ENCODE assay signal across 16 mouse cellular contexts in genomic region chr7:99837358-99838071, GRCm38 (mm10). TPM values are rescaled to one million over a fixed set of nuclear protein-coding genes. Genes with fewer than 3 reads are reported as not detected.
DNase-seq lines count a peak whose midpoint lies in the region; ATAC-seq and TF ChIP-seq lines count a peak whose summit lies in the region.
"Had no signal": no experiment of that assay in that cellular context is flagged by ENCODE, and none has a peak within 500 bp of the region (broad histone marks: within the 10 kb centered on the region; RNA-seq: fewer than 3 reads in every experiment).

No protein-coding gene starts in this region.

- H3K4me3 ChIP-seq in heart, embryonic 11.5 days (ENCODE audit: low read depth, low read length): no peak overlapping the region
- no peak overlapping the region for H3K4me3 ChIP-seq in liver, adult 2 months (ENCODE audit: insufficient read depth, low read depth, low read length)
- no peak overlapping the region for H3K4me3 ChIP-seq in liver, embryonic 15.5 days (replicated peaks)
- H3K4me3 ChIP-seq in stomach, embryonic 16.5 days (replicated peaks; ENCODE audit: low read length): no peak overlapping the region
- H3K4me3 ChIP-seq in forebrain, embryonic 15.5 days: no peak overlapping the region
- H3K4me3 ChIP-seq: embryonic facial prominence, embryonic 15.5 days; forebrain, embryonic 13.5 days; midbrain, embryonic 13.5 days had no signal

- H3K27ac ChIP-seq in heart, embryonic 11.5 days (ENCODE audit: low read depth, low read length): peak overlapping the region; percentile 58; the same call in 1 of the 2 replicates
- H3K27ac ChIP-seq in liver, adult 2 months (replicated peaks; ENCODE audit: insufficient read depth, low read depth, low read length): peak overlapping the region; percentile 53
- H3K27ac ChIP-seq in liver, embryonic 15.5 days (replicated peaks): 0 out of 2 replicates have a peak overlapping the region, but pooled peaks have one; percentile 1
- peak overlapping the region; percentile 69 for H3K27ac ChIP-seq in stomach, embryonic 16.5 days (ENCODE audit: low read length)
- H3K27ac ChIP-seq in forebrain, embryonic 15.5 days (replicated peaks): no peak overlapping the region
- H3K27ac ChIP-seq: embryonic facial prominence, embryonic 15.5 days; forebrain, embryonic 13.5 days; midbrain, embryonic 13.5 days had no signal

- H3K9me3 ChIP-seq in heart, embryonic 11.5 days (replicated peaks; ENCODE audit: control insufficient read depth, low read length): no peaks in the 10 kb centered on the region
- H3K9me3 ChIP-seq in liver, embryonic 15.5 days (replicated peaks): no peaks in the 10 kb centered on the region
- H3K9me3 ChIP-seq in stomach, embryonic 16.5 days (replicated peaks; ENCODE audit: control insufficient read depth, low read length): no peaks in the 10 kb centered on the region
- no peaks in the 10 kb centered on the region for H3K9me3 ChIP-seq in forebrain, embryonic 15.5 days
- H3K9me3 ChIP-seq: embryonic facial prominence, embryonic 15.5 days; forebrain, embryonic 13.5 days; midbrain, embryonic 13.5 days had no signal

- WGBS in heart, embryonic 11.5 days (ENCODE audit: insufficient replicate concordance): 51% methylated on average over 6 of the region's 6 CpGs
- 20% methylated on average over 6 of the region's 6 CpGs for WGBS in liver, adult 2 months
- 64% methylated on average over 6 of the region's 6 CpGs for WGBS in liver, embryonic 15.5 days (ENCODE audit: insufficient replicate concordance)
- WGBS in stomach, embryonic 16.5 days: 47% methylated on average over 6 of the region's 6 CpGs
- 80% methylated on average over 6 of the region's 6 CpGs for WGBS in forebrain, embryonic 15.5 days

- H3K9ac ChIP-seq in heart, embryonic 11.5 days (ENCODE audit: low read depth, low read length): no peak overlapping the region
- no peak overlapping the region for H3K9ac ChIP-seq in liver, adult 2 months (ENCODE audit: low read depth, low read length)
- H3K9ac ChIP-seq in liver, embryonic 15.5 days: no peak overlapping the region
- H3K9ac ChIP-seq in stomach, embryonic 16.5 days (ENCODE audit: low read length): no peak overlapping the region
- no peak overlapping the region for H3K9ac ChIP-seq in forebrain, embryonic 15.5 days (replicated peaks)
- H3K9ac ChIP-seq: embryonic facial prominence, embryonic 15.5 days; forebrain, embryonic 13.5 days; midbrain, embryonic 13.5 days had no signal

- no peak for TF ChIP-seq CTCF in liver, adult 2 months (IDR thresholded peaks at IDR 0.05; ENCODE audit: low read depth, low read length)

- no peak overlapping the region for H3K4me2 ChIP-seq in heart, embryonic 11.5 days
- H3K4me2 ChIP-seq in liver, embryonic 15.5 days: no peak overlapping the region
- no peak overlapping the region for H3K4me2 ChIP-seq in stomach, embryonic 16.5 days (ENCODE audit: low read depth, low read length)
- no peak overlapping the region for H3K4me2 ChIP-seq in forebrain, embryonic 15.5 days (replicated peaks)
- H3K4me2 ChIP-seq: embryonic facial prominence, embryonic 15.5 days; forebrain, embryonic 13.5 days; midbrain, embryonic 13.5 days had no signal

- TF ChIP-seq POLR2A in liver, adult 2 months (IDR thresholded peaks at IDR 0.05; ENCODE audit: extremely low read depth, insufficient read depth, low read length): no peak

- peaks cover 20% of the 10 kb centered on the region for H3K4me1 ChIP-seq in heart, embryonic 11.5 days (ENCODE audit: control insufficient read depth, insufficient read depth, low read length)
- peaks cover 8% of the 10 kb centered on the region for H3K4me1 ChIP-seq in liver, adult 2 months (ENCODE audit: control insufficient read depth, insufficient read depth, low read length)
- peaks cover 18% of the 10 kb centered on the region for H3K4me1 ChIP-seq in liver, embryonic 15.5 days (replicated peaks)
- peaks cover 11% of the 10 kb centered on the region for H3K4me1 ChIP-seq in stomach, embryonic 16.5 days (ENCODE audit: control insufficient read depth, insufficient read depth, low read length)
- no peaks in the 10 kb centered on the region for H3K4me1 ChIP-seq in forebrain, embryonic 15.5 days
- H3K4me1 ChIP-seq: embryonic facial prominence, embryonic 15.5 days; midbrain, embryonic 13.5 days had no signal

- no peaks in the 10 kb centered on the region for H3K27me3 ChIP-seq in heart, embryonic 11.5 days (ENCODE audit: control insufficient read depth, insufficient read depth, low read length)
- no peaks in the 10 kb centered on the region for H3K27me3 ChIP-seq in liver, adult 2 months (ENCODE audit: control insufficient read depth, insufficient read depth, low read length)
- H3K27me3 ChIP-seq in liver, embryonic 15.5 days: no peaks in the 10 kb centered on the region
- H3K27me3 ChIP-seq in stomach, embryonic 16.5 days (ENCODE audit: control insufficient read depth, insufficient read depth, low read length): no peaks in the 10 kb centered on the region
- no peaks in the 10 kb centered on the region for H3K27me3 ChIP-seq in forebrain, embryonic 15.5 days
- H3K27me3 ChIP-seq: embryonic facial prominence, embryonic 15.5 days; forebrain, embryonic 13.5 days; midbrain, embryonic 13.5 days had no signal

- DNase-seq in heart, adult 8-10 months (ENCODE audit: low spot score): no peak
- DNase-seq in liver, adult 2 months (ENCODE audit: extremely low read depth, low read depth, low spot score): peak; percentile 97
- no peak for DNase-seq in liver
- no peak for DNase-seq in kidney, postnatal 10 days
- DNase-seq: adrenal gland, postnatal 14 days; cerebellum, postnatal 25 days; gastrocnemius, postnatal 10 days; kidney, postnatal 14 days; layer of hippocampus, postnatal 36 days had no signal

- peaks cover 14% of the 10 kb centered on the region for H3K36me3 ChIP-seq in heart, embryonic 11.5 days (ENCODE audit: control insufficient read depth, insufficient read depth, low read length)
- H3K36me3 ChIP-seq in liver, adult 2 months (ENCODE audit: control insufficient read depth, insufficient read depth, low read length): peaks cover 23% of the 10 kb centered on the region; the same call in 1 of the 2 replicates
- H3K36me3 ChIP-seq in liver, embryonic 15.5 days (replicated peaks): peaks cover 60% of the 10 kb centered on the region
- peaks cover 12% of the 10 kb centered on the region; the same call in 1 of the 2 replicates for H3K36me3 ChIP-seq in stomach, embryonic 16.5 days (ENCODE audit: control insufficient read depth, insufficient read depth, low read length)
- H3K36me3 ChIP-seq in forebrain, embryonic 15.5 days: peaks cover 50% of the 10 kb centered on the region

- no peaks in the 10 kb centered on the region for H3K79me2 ChIP-seq in liver, adult 2 months (ENCODE audit: control insufficient read depth, insufficient read depth, low read length)

- ATAC-seq in heart, embryonic 11.5 days (replicated peaks; ENCODE audit: insufficient number of reproducible peaks, low FRiP score, low TSS enrichment): no peak
- ATAC-seq in liver, embryonic 15.5 days (ENCODE audit: insufficient read depth): peak; percentile 84
- peak; percentile 47; the same call in 1 of the 2 replicates for ATAC-seq in stomach, embryonic 16.5 days (ENCODE audit: insufficient read depth, low FRiP score)
- ATAC-seq in forebrain, embryonic 15.5 days (replicated peaks): no peak
- ATAC-seq: forebrain, embryonic 13.5 days; midbrain, embryonic 13.5 days had no signal

RNA-seq across cellular contexts. Expression of gene Neu3, which starts 9.3 kb away (rescaled TPM):
- 2.9 and 3.2 TPM in 2 replicates for polyA plus RNA-seq in heart, embryonic 11.5 days (2014; fragmentation: Nextera tagmentation; extraction: Ambion mirVana)
- 1 to 10 TPM; 3.3 to 5.4 (median 4.8) TPM for total RNA-seq in heart, adult 8-10 months (2022)
- total RNA-seq in liver, adult 2 months (2014; rRNA removed): 0.46 and 1.0 TPM in 2 replicates
- polyA plus RNA-seq in liver, adult 2 months (2012; rRNA removed): 0.69 and 1.7 TPM in 2 replicates
- polyA plus RNA-seq in liver, embryonic 15.5 days (2015; fragmentation: Nextera tagmentation; extraction: Ambion mirVana): 4.9 and 5.4 TPM in 2 replicates
- 6.8 and 7.5 TPM in 2 replicates for polyA plus RNA-seq in stomach, embryonic 16.5 days (2015; fragmentation: Nextera tagmentation; extraction: Ambion mirVana)
- polyA plus RNA-seq in forebrain, embryonic 15.5 days (2015; fragmentation: Nextera tagmentation; extraction: Ambion mirVana): 1.6 and 1.9 TPM in 2 replicates

RNA-seq across cellular contexts. Expression of gene Xrra1, which starts 21.4 kb away (rescaled TPM):
- 0.23 and 0.49 TPM in 2 replicates for polyA plus RNA-seq in heart, embryonic 11.5 days (2014; fragmentation: Nextera tagmentation; extraction: Ambion mirVana)
- total RNA-seq in heart, adult 8-10 months (2022): not detected
- 0.13 TPM in 1 of 2 replicates, not detected in the other for total RNA-seq in liver, adult 2 months (2014; rRNA removed)
- not detected in 2 replicates for polyA plus RNA-seq in liver, adult 2 months (2012; rRNA removed)
- not detected in 2 replicates for polyA plus RNA-seq in liver, embryonic 15.5 days (2015; fragmentation: Nextera tagmentation; extraction: Ambion mirVana)
- polyA plus RNA-seq in stomach, embryonic 16.5 days (2015; fragmentation: Nextera tagmentation; extraction: Ambion mirVana): 0.22 and 0.31 TPM in 2 replicates
- 0.61 and 0.65 TPM in 2 replicates for polyA plus RNA-seq in forebrain, embryonic 15.5 days (2015; fragmentation: Nextera tagmentation; extraction: Ambion mirVana)

RNA-seq across cellular contexts. Expression of gene Spcs2, which starts 25.7 kb away (rescaled TPM):
- polyA plus RNA-seq in heart, embryonic 11.5 days (2014; fragmentation: Nextera tagmentation; extraction: Ambion mirVana): 208 and 229 TPM in 2 replicates
- 10 to 100 TPM; 60.3 to 67.9 (median 63.1) TPM for total RNA-seq in heart, adult 8-10 months (2022)
- total RNA-seq in liver, adult 2 months (2014; rRNA removed): 82.3 and 110 TPM in 2 replicates
- polyA plus RNA-seq in liver, adult 2 months (2012; rRNA removed): 30.4 and 31.1 TPM in 2 replicates
- 169 and 193 TPM in 2 replicates for polyA plus RNA-seq in liver, embryonic 15.5 days (2015; fragmentation: Nextera tagmentation; extraction: Ambion mirVana)
- polyA plus RNA-seq in stomach, embryonic 16.5 days (2015; fragmentation: Nextera tagmentation; extraction: Ambion mirVana): 370 and 373 TPM in 2 replicates
- polyA plus RNA-seq in forebrain, embryonic 15.5 days (2015; fragmentation: Nextera tagmentation; extraction: Ambion mirVana): 293 and 294 TPM in 2 replicates

Comparison
In these comparisons a context has a peak if more than half of its experiments do, and no peak if none do; other contexts are left out.
1. ATAC-seq: peak in liver, embryonic 15.5 days (single experiment) and stomach, embryonic 16.5 days (single experiment); none in heart, embryonic 11.5 days (single experiment) and forebrain, embryonic 15.5 days (single experiment).